Mouse (Mus musculus): ENCODE data around the gene Stxbp4. TPM values are rescaled to one million over a fixed set of nuclear protein-coding genes. Genes with fewer than 3 reads are reported as not detected.

Gene Stxbp4
- total and polyA plus RNA-seq, 3 experiments = 3.7 to 5.6 (median 4.6) TPM

DNA sequence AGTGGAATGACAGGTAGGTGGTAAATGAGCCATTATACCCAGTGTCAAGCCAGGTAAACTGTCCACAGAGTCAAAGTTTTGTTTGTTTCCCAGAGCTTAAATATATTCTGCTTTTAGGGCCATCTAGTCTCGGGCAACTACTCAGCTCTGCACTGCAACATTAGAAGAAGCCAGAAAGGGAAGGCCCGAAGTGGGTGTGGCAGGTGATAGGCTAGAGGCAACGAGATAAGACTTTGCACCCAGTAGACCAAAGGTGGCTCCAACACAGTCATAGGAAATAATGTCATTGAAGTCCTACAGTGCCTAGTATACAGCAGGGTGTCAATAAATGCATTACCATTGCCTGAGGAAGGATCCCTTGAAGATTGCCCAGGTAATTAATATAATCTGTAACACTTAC lies 25.2 kb upstream of the Stxbp4 start:
- no peaks in the 10 kb centered on the region for H3K4me1 ChIP-seq (ENCODE audit: control insufficient read depth in 1 of 2, insufficient read depth in 2 of 2)
- no peak overlapping the region for H3K9ac ChIP-seq (ENCODE audit: insufficient read depth, low read depth)
- no peaks in the 10 kb centered on the region for H3K36me3 ChIP-seq (replicated peaks in 1 of 2; ENCODE audit: control insufficient read depth in 1 of 2, insufficient read depth in 1 of 2, low read length in 1 of 2)
- H3K4me3 ChIP-seq (replicated peaks in 1 of 3; ENCODE audit: low read depth in 2 of 3, low read length in 2 of 3, poor library complexity in 1 of 3) = no peak overlapping the region
- in situ Hi-C loops (cut with MboI; ENCODE audit: low pct_ligation_motif_present, low pct_unique_long_range_greater_than_20kb, low sequenced_read_pairs) = no loop called here
- H3K27me3 ChIP-seq (replicated peaks) = no peaks in the 10 kb centered on the region
- dilution Hi-C loops (cut with MboI; ENCODE audit: extremely low pct_ligation_motif_present, extremely low pct_unique_long_range_greater_than_20kb, low sequenced_read_pairs) = no loop called here
- no peak for DNase-seq (ENCODE audit: extremely low read depth)
- H3K27ac ChIP-seq (ENCODE audit: insufficient read depth, low read depth) = no peak overlapping the region
- no peak overlapping the region for H3K4me2 ChIP-seq (ENCODE audit: insufficient read depth, low read depth, poor library complexity, severe bottlenecking)
- no peaks in the 10 kb centered on the region for H3K79me2 ChIP-seq (replicated peaks; ENCODE audit: control insufficient read depth, extremely low read depth, insufficient read depth, poor library complexity, severe bottlenecking)
- TF ChIP-seq TCF12 (IDR thresholded peaks at IDR 0.05; ENCODE audit: low read depth, low read length) (no peak), ZC3H11A (IDR thresholded peaks at IDR 0.05; ENCODE audit: low read depth, low read length) (no peak), NELFE (IDR thresholded peaks at IDR 0.05; ENCODE audit: low read depth, low read length) (no peak), UBTF (IDR thresholded peaks at IDR 0.05; ENCODE audit: low read depth, low read length) (no peak), TBP (conservative IDR thresholded peaks at IDR 0.05; ENCODE audit: low read depth, low read length) (no peak), POLR2AphosphoS2 (IDR thresholded peaks at IDR 0.05; ENCODE audit: low read depth, low read length) (no peak), MAFK (IDR thresholded peaks at IDR 0.05; ENCODE audit: insufficient replicate concordance, low read length) (no peak), GABPA (IDR thresholded peaks at IDR 0.05; ENCODE audit: insufficient replicate concordance, low read depth, low read length) (no peak), EP300 (IDR thresholded peaks at IDR 0.05; ENCODE audit: low read length) (no peak), ELF1 (IDR thresholded peaks at IDR 0.05; ENCODE audit: low read depth, low read length) (no peak), CHD2 (IDR thresholded peaks at IDR 0.05; ENCODE audit: low read length) (no peak), ZMIZ1 (IDR thresholded peaks at IDR 0.05; ENCODE audit: low read depth, low read length) (no peak), USF1 (IDR thresholded peaks at IDR 0.05; ENCODE audit: low read depth, low read length) (no peak), POLR2A (IDR thresholded peaks at IDR 0.05; ENCODE audit: low read depth, low read length) (no peak), MEF2A (IDR thresholded peaks at IDR 0.05; ENCODE audit: borderline replicate concordance, low read depth, low read length) (no peak), MYC (IDR thresholded peaks at IDR 0.05; ENCODE audit: low read depth, low read length) (no peak), MAX (IDR thresholded peaks at IDR 0.05; ENCODE audit: low read length) (no peak), MAZ (IDR thresholded peaks at IDR 0.05; ENCODE audit: low read depth, low read length) (no peak), BHLHE40 (IDR thresholded peaks at IDR 0.05; ENCODE audit: low read depth, low read length) (no peak)
- no peaks in the 10 kb centered on the region for H3K9me3 ChIP-seq (replicated peaks; ENCODE audit: low read length)

DNA sequence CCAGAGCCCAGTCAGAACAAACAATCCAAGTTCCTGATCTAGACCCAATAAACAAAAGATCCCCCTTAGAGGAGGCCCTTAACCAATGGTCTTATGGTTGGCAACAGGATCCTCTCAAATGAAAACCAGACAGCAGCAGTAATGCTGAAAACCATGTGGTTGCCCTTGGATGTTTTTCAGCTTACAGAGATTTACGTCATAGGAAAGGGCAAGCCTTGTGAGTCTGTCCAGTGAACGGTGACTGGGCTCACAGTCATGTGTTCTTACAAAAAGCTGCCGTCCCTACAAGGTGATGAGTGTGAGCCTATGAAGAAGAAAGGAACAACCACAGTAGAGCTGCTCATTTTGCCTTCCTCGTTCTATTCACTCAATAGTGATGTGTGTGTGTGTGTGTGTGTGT lies 22.8 kb upstream of the Stxbp4 start:
- in situ Hi-C loops (cut with MboI; ENCODE audit: low pct_ligation_motif_present, low pct_unique_long_range_greater_than_20kb, low sequenced_read_pairs) (no loop called here), dilution Hi-C loops (cut with MboI; ENCODE audit: extremely low pct_ligation_motif_present, extremely low pct_unique_long_range_greater_than_20kb, low sequenced_read_pairs) (no loop called here)
- TF ChIP-seq USF1 (IDR thresholded peaks at IDR 0.05; ENCODE audit: low read depth, low read length) = no peak
- no peak for TF ChIP-seq ELF1 (IDR thresholded peaks at IDR 0.05; ENCODE audit: low read depth, low read length)
- no peak for TF ChIP-seq CHD2 (IDR thresholded peaks at IDR 0.05; ENCODE audit: low read length)
- no peak for TF ChIP-seq TBP (conservative IDR thresholded peaks at IDR 0.05; ENCODE audit: low read depth, low read length)
- no peak for TF ChIP-seq MAX (IDR thresholded peaks at IDR 0.05; ENCODE audit: low read length)
- no peak for TF ChIP-seq GABPA (IDR thresholded peaks at IDR 0.05; ENCODE audit: insufficient replicate concordance, low read depth, low read length)
- no peak for TF ChIP-seq RCOR1 (conservative IDR thresholded peaks at IDR 0.05; ENCODE audit: low read depth, low read length)
- TF ChIP-seq CHD1 (IDR thresholded peaks at IDR 0.05; ENCODE audit: low read depth, low read length) = no peak
- TF ChIP-seq BHLHE40 (IDR thresholded peaks at IDR 0.05; ENCODE audit: low read depth, low read length) = no peak
- no peak overlapping the region for H3K4me2 ChIP-seq (ENCODE audit: insufficient read depth, low read depth, poor library complexity, severe bottlenecking)
- no peaks in the 10 kb centered on the region for H3K4me1 ChIP-seq (ENCODE audit: control insufficient read depth in 1 of 2, insufficient read depth in 2 of 2)
- H3K36me3 ChIP-seq (replicated peaks in 1 of 2; ENCODE audit: control insufficient read depth in 1 of 2, insufficient read depth in 1 of 2, low read length in 1 of 2) = no peaks in the 10 kb centered on the region
- H3K27me3 ChIP-seq (replicated peaks) = no peaks in the 10 kb centered on the region
- DNase-seq (ENCODE audit: extremely low read depth) = no peak
- H3K9ac ChIP-seq (ENCODE audit: insufficient read depth, low read depth) = no peak overlapping the region
- no peak overlapping the region for H3K4me3 ChIP-seq (replicated peaks in 1 of 3; ENCODE audit: low read depth in 2 of 3, low read length in 2 of 3, poor library complexity in 1 of 3)
- no peak overlapping the region for H3K27ac ChIP-seq (ENCODE audit: insufficient read depth, low read depth)
- no peaks in the 10 kb centered on the region for H3K9me3 ChIP-seq (replicated peaks; ENCODE audit: low read length)
- H3K79me2 ChIP-seq (replicated peaks; ENCODE audit: control insufficient read depth, extremely low read depth, insufficient read depth, poor library complexity, severe bottlenecking) = no peaks in the 10 kb centered on the region

All from CH12.LX (cell line).